Mouse (Mus musculus) lung, embryonic 14.5 days (tissue): Measurements from ENCODE around the gene Tgm4. TPM values are rescaled to one million over a fixed set of nuclear protein-coding genes. Genes with fewer than 3 reads are reported as not detected.

ENCODE experiments used
- ATAC-seq: fragments of 200-750 bp; cut with Nextera tagmentation; 2 replicates; pipeline ENCODE4 v1.8.0; 2017; ENCODE audit warnings: mild to moderate bottlenecking, moderate TSS enrichment, moderate library complexity; ENCODE audit not compliant: insufficient read depth
- DNase-seq: peaks from one replicate; pipeline ENCODE4 v3.0.0-alpha.2; 2015
- H3K27ac ChIP-seq: fragments of 300-500 bp; sonication (generic); 2 replicates; pipeline ENCODE4 v1.5.1; 2014; ENCODE audit warnings: low read depth, mild to moderate bottlenecking, moderate library complexity
- H3K27me3 ChIP-seq: fragments of 300-500 bp; sonication (generic); 2 replicates; pipeline ENCODE4 v1.6.1; 2014; ENCODE audit warnings: low read length, control low read depth; ENCODE audit not compliant: insufficient read depth
- H3K36me3 ChIP-seq: fragments of 300-500 bp; sonication (generic); 2 replicates; pipeline ENCODE4 v1.6.1; 2014; ENCODE audit warnings: control low read depth; ENCODE audit not compliant: insufficient read depth
- H3K4me1 ChIP-seq: fragments of 300-500 bp; sonication (generic); 2 replicates; pipeline ENCODE4 v1.6.1; 2014; ENCODE audit warnings: antibody characterized with exemption, control low read depth; ENCODE audit not compliant: insufficient read depth
- H3K4me2 ChIP-seq: fragments of 300-500 bp; sonication (generic); 2 replicates; pipeline ENCODE4 v1.6.1; 2014; ENCODE audit warnings: mild to moderate bottlenecking
- H3K4me3 ChIP-seq: fragments of 300-500 bp; sonication (generic); 2 replicates; pipeline ENCODE4 v1.5.1; 2014; ENCODE audit warnings: low read depth, low read length
- H3K9ac ChIP-seq: fragments of 300-500 bp; sonication (generic); 2 replicates; pipeline ENCODE4 v1.6.1; 2014
- H3K9me3 ChIP-seq: fragments of 300-500 bp; sonication (generic); 2 replicates; pipeline ENCODE4 v1.6.1; 2016; ENCODE audit warnings: low read depth, low read length, control low read depth
- CTCF ChIP-seq: IDR thresholded peaks from 2 replicates; pipeline ENCODE4 v1.5.1; 2016; ENCODE audit warnings: antibody characterized with exemption, low read depth
- WGBS: fragments of 180-500 bp; shearing (Covaris S2); extraction: QIAGEN DNeasy Blood & Tissue Kit; methylation state at CpG from one replicate; pipeline ENCODE4 v1.1.7; 2014; 5-methylcytosine and 5-hydroxymethylcytosine counted together
- polyA plus RNA-seq: library from polyadenylated mRNA; unstranded; fragments of >200 nt; fragmentation: Nextera tagmentation; extraction: Ambion mirVana; gene quantifications from 2 replicates; pipeline ENCODE4 v1.2.1, GENCODE M21; 2014

Tgm4 gene
- polyA plus RNA-seq, 1 experiment from 2014 or later, result 0.20 TPM

DNA sequence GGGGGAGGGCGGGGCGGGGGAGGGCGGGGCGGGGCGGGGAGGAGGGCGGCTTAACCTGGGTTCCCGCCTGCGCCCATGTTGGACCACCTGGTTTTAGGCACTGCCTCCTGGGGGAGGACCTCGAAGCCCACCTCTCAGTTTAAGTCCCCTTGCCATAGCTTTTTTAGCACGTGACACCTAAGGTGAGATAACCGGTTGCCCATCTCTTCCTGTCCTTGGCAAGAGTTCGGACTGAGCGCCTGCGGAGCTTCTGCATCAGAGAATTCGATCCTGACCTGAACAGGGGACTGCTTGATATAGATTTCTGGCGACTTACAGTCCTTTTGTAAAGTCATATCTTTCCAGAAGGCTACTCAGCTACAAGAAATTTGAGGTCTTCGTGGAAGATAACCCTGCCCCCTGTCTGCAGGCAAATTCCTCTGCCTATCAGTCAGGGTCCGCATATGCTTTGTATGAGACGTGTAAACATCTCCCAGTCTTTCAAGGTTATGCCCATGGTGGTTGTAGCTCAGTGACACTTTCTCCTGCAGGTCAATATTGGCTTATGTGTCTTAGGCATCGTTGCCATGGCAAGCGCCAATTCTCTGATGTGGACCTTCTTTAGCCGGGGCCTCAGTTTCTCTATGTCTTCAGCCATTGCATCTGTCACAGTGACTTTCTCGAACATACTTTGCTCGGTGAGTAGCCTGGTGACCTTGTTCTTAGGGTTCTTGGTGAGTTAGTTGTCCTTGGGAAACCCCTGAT, 12.7 kb upstream of the Tgm4 start:
- H3K9ac ChIP-seq, result peak overlapping the region; percentile 73
- peak overlapping the region; percentile 79 for H3K4me2 ChIP-seq
- H3K9me3 ChIP-seq, result no peaks in the 10 kb centered on the region
- H3K4me1 ChIP-seq, result peaks cover 2% of the 10 kb centered on the region; the same call in 1 of the 2 replicates
- peaks cover 18% of the 10 kb centered on the region for H3K36me3 ChIP-seq
- H3K4me3 ChIP-seq, result peak overlapping the region; percentile 70
- no peak overlapping the region for H3K27ac ChIP-seq
- DNase-seq, result no peak
- no peak; the same call in 1 of the 2 replicates for ATAC-seq
- no peaks in the 10 kb centered on the region for H3K27me3 ChIP-seq
- TF ChIP-seq CTCF, result 0 out of 2 replicates have a peak, but pooled peaks have one; percentile 14
- 30% methylated on average over 18 of the region's 24 CpGs for WGBS

DNA sequence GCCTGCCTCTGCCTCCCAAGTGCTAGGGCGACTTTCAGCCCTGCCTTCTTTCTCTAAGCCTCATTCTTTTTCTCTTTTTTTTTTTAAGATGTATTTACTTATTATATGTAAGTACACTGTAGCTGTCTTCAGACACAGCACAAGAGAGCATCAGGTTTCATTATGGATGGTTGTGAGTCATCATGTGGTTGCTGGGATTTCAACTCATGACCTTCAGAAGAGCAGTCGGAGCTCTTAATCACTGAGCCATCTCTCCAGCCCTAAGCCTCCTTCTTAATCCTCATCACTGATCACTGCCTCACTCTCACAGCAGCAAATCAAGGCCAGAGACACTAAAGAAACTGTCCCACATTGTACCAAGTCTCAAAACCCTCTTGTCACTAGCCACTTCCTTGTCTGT, 10.3 kb upstream of the Tgm4 start:
- Histone ChIP-seq H3K9ac (no peak overlapping the region), H3K4me3 (no peak overlapping the region), H3K4me1 (peaks cover 2% of the 10 kb centered on the region; the same call in 1 of the 2 replicates), H3K27ac (no peak overlapping the region), H3K27me3 (no peaks in the 10 kb centered on the region), H3K9me3 (no peaks in the 10 kb centered on the region), H3K36me3 (no peaks in the 10 kb centered on the region), H3K4me2 (no peak overlapping the region)
- no peak for TF ChIP-seq CTCF
- ATAC-seq, result no peak
- 74% methylated on average over 2 of the region's 2 CpGs for WGBS
- no peak for DNase-seq

GRCm38 (mm10) chr9:123031496-123032246, 2.9 kb upstream of the Tgm4 start:
- H3K4me3 ChIP-seq, result no peak overlapping the region
- no peak for ATAC-seq

DNA sequence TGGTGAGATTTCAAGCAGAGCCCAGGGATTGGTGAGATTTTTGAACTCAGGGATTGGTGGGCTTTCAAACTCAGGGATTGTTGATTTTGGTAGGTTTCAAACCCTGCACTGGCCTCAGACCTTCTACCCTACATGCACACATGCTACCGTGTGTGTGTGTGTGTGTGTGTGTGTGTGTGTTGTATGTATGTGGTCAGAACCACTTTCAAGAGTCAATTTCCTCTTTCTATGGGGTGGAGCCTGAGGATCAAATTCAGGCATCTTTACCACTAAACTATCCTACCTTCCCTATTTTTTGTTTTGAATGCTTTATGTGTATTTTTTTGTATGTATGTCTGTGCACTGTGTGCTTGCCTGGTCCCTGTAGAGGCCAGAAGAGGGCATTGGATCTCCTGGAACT, 13.1 kb downstream of the Tgm4 start:
- Histone ChIP-seq H3K27me3 (no peaks in the 10 kb centered on the region), H3K9ac (no peak overlapping the region), H3K9me3 (no peaks in the 10 kb centered on the region), H3K4me2 (no peak overlapping the region), H3K36me3 (no peaks in the 10 kb centered on the region), H3K27ac (no peak overlapping the region), H3K4me3 (no peak overlapping the region), H3K4me1 (no peaks in the 10 kb centered on the region)
- no peak for DNase-seq
- WGBS, result 82% methylated on average over 1 of the region's 1 CpGs
- no peak for ATAC-seq
- no peak for TF ChIP-seq CTCF

More at GRCm38 (mm10) chr9:123031496-123032246, 2.9 kb upstream of the Tgm4 start:
- no peaks in the 10 kb centered on the region for H3K9me3 ChIP-seq
- no peak for TF ChIP-seq CTCF
- no peaks in the 10 kb centered on the region for H3K4me1 ChIP-seq
- H3K9ac ChIP-seq, result no peak overlapping the region
- no peaks in the 10 kb centered on the region for H3K27me3 ChIP-seq
- H3K4me2 ChIP-seq, result no peak overlapping the region
- H3K27ac ChIP-seq, result no peak overlapping the region
- DNase-seq, result no peak
- no peaks in the 10 kb centered on the region for H3K36me3 ChIP-seq
- 69% methylated on average over 13 of the region's 13 CpGs for WGBS

DNA sequence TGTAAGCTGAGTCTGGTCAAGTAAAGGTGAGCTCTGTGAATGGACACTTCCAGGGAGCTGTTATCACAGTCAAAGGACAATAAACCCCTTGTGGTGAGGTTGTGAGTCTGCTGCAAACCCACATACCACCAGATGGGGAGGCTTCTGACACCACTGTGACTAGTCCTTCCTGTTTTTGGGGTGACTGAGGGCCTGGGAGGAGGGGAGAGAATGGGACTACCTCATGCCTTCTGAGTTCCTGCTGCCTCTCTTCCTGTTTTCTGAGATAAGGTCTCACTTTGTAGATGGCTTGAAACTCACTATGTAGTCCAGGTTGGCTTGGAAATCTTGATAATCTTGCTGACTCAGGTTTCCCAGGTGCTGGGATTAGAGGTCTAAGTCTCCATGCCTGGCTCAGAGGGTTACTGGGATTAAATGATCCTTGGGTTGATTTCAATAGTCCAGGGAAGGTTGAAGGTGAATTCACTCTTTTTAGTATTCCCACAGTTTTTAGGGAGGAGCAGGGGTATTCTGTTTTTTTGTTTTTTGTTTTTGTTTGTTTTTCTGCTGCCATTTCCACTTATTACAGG, 24.3 kb downstream of the Tgm4 start:
- no peaks in the 10 kb centered on the region for H3K36me3 ChIP-seq
- TF ChIP-seq CTCF, result no peak

DNA sequence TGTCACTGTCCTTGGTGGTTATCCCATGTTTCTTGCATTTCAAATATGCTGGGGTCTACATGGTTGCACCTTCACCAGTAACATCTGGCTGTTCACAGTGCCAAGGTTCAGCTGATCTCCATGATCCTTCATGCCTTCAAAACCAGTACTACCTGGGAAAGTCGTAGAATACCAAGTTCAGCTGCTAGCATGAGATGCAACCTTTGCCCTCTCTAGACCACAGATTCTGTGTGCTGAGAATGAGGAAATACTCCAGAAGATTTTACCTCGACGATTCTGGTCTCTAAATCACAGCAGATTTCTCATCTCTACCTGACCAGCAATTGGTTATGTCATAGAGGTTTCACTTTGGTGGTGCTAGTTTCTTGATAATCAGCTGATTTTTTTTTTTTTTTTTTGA, 25.6 kb downstream of the Tgm4 start:
- no peaks in the 10 kb centered on the region for H3K4me1 ChIP-seq
- DNase-seq (no peak), ATAC-seq (no peak)
- H3K4me3 ChIP-seq, result no peak overlapping the region
- WGBS, result 72% methylated on average over 3 of the region's 3 CpGs
- H3K4me2 ChIP-seq, result no peak overlapping the region
- no peaks in the 10 kb centered on the region for H3K9me3 ChIP-seq
- no peak overlapping the region for H3K27ac ChIP-seq
- H3K36me3 ChIP-seq, result no peaks in the 10 kb centered on the region
- no peak overlapping the region for H3K9ac ChIP-seq
- H3K27me3 ChIP-seq, result no peaks in the 10 kb centered on the region
- no peak for TF ChIP-seq CTCF

More for the DNA sequence above, 24.3 kb downstream of the Tgm4 start:
- ATAC-seq (no peak), DNase-seq (no peak)
- no peaks in the 10 kb centered on the region for H3K9me3 ChIP-seq
- no peak overlapping the region for H3K4me3 ChIP-seq
- H3K27me3 ChIP-seq, result no peaks in the 10 kb centered on the region
- no peak overlapping the region for H3K9ac ChIP-seq
- no peak overlapping the region for H3K4me2 ChIP-seq
- H3K27ac ChIP-seq, result no peak overlapping the region
- no peaks in the 10 kb centered on the region for H3K4me1 ChIP-seq

GRCm38 (mm10) chr9:123079149-123079548, 44.6 kb downstream of the Tgm4 start:
- 85% methylated on average over 5 of the region's 5 CpGs for WGBS
- Histone ChIP-seq H3K27ac (no peak overlapping the region), H3K4me2 (no peak overlapping the region), H3K9ac (no peak overlapping the region), H3K4me3 (no peak overlapping the region), H3K4me1 (no peaks in the 10 kb centered on the region), H3K36me3 (peaks cover 91% of the 10 kb centered on the region), H3K9me3 (no peaks in the 10 kb centered on the region), H3K27me3 (no peaks in the 10 kb centered on the region)
- DNase-seq, result no peak
- no peak for TF ChIP-seq CTCF
- no peak for ATAC-seq
